Mouse (Mus musculus) mouse embryonic stem cell (cell line): Measurements from ENCODE around the gene Gm16181.

Experiments used
- in situ Hi-C, 2 experiments: fragments of 300-500 bp; cut with MboI; formaldehyde crosslinking; loops; 1 replicate in 1 of 2; 3 replicates in 1 of 2; pipeline ENCODE4 v1.14.3; 2019 to 2020; ENCODE audit warnings: low sequenced_read_pairs in 2 of 2, low pct_unique_long_range_greater_than_20kb in 1 of 2, mixed read lengths in 1 of 2; ENCODE audit not compliant: unreplicated experiment in 1 of 2

Gm16181 gene

GRCm38 (mm10) chr17:35220156-35220952 lies at the start of gene Gm16181:
Gm16181 (plus strand) TSS chr17:35220834.
- in situ Hi-C loops, result no loop called here

- in situ Hi-C loops, result no loop called here
Measured at GRCm38 (mm10) chr17:35172445-35173234, 48.0 kb upstream of the Gm16181 start.

- in situ Hi-C loops, result no loop called here
Measured at GRCm38 (mm10) chr17:35173329-35173728, 47.3 kb upstream of the Gm16181 start.

- in situ Hi-C loops, result no loop called here
Measured at GRCm38 (mm10) chr17:35174201-35174977, 46.2 kb upstream of the Gm16181 start.

GRCm38 (mm10) chr17:35175382-35175781 lies 45.3 kb upstream of the Gm16181 start:
- in situ Hi-C loops, result loop anchor here in 1 of 2 experiments (5.0 kb wide), 1 partner anchor 57 kb away; the partner anchor contains the start of gene Atp6v1g2

GRCm38 (mm10) chr17:35175968-35176367 lies 44.7 kb upstream of the Gm16181 start, which contains the start of gene Aif1:
Aif1 (minus strand) TSS chr17:35176068.
- in situ Hi-C loops, result loop anchor here in 1 of 2 experiments (5.0 kb wide), 1 partner anchor 56 kb away; the partner anchor contains the start of gene Atp6v1g2

GRCm38 (mm10) chr17:35178528-35178927 lies 42.1 kb upstream of the Gm16181 start:
- in situ Hi-C loops, result loop anchor here in 1 of 2 experiments (5.0 kb wide), 1 partner anchor 54 kb away; the partner anchor contains the start of gene Atp6v1g2

GRCm38 (mm10) chr17:35180093-35180492 lies 40.5 kb upstream of the Gm16181 start:
- in situ Hi-C loops, result no loop called here

GRCm38 (mm10) chr17:35185639-35186611 lies 34.7 kb upstream of the Gm16181 start:
- in situ Hi-C loops, result no loop called here

GRCm38 (mm10) chr17:35186681-35187080 lies 34.0 kb upstream of the Gm16181 start:
- in situ Hi-C loops, result no loop called here

GRCm38 (mm10) chr17:35187345-35187744 lies 33.3 kb upstream of the Gm16181 start:
- in situ Hi-C loops, result no loop called here

GRCm38 (mm10) chr17:35187959-35188610 lies 32.5 kb upstream of the Gm16181 start, which contains the start of gene Lst1:
Lst1 (minus strand) TSS chr17:35188439.
- in situ Hi-C loops, result no loop called here

GRCm38 (mm10) chr17:35189186-35189585 lies 31.4 kb upstream of the Gm16181 start:
- in situ Hi-C loops, result no loop called here

GRCm38 (mm10) chr17:35190096-35190495 lies 30.5 kb upstream of the Gm16181 start:
- in situ Hi-C loops, result no loop called here

- in situ Hi-C loops, result no loop called here
Measured at GRCm38 (mm10) chr17:35191723-35192122, 28.9 kb upstream of the Gm16181 start.

- in situ Hi-C loops, result no loop called here
Measured at GRCm38 (mm10) chr17:35192924-35193323, 27.7 kb upstream of the Gm16181 start.
